Mouse (Mus musculus): ENCODE data around the gene March11.

March11 gene

GRCm38 (mm10) chr15:26308629-26309230, at the start of gene March11:
Gene March11, plus strand, starts transcription at chr15:26309048.
- DNase-seq: peak; percentile 81 to 85

DNA sequence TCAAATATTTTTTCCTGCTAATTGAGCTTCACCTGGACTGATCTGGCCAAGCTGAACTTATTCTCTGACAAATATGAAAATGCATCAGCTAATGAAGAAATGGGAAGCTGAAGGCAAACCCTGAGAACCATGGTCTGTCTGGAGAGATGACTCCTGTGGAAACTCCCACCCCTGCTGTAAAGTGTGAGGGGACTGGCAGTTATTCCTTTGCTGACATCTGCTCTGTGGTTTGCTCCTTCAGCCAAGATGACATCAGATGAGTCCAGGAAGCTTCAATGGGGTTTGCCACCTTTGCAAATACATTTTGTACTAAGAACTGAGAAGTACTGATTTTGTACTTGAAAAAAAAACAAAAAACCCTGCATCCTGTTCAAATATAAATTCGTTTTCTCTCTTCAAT, 46.5 kb upstream of the March11 start:
- no peak for DNase-seq

DNA sequence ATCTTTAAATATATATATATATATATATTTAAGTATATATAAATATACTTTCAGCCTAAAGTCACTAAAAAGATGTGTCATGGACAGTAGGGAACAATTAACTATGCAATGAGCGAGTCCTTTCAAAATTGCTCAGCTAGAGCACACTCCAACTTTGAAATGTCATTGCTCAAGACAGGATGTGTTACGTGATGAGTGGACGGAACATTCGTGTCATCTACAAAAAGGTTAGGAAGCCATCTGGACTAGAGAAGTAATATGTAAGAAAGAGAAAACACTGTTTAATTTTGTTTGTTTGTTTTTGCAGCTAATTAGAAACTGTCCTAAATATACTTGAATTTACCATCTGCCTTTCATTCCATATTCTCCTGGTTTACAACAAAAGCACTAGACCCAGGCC, 39.3 kb upstream of the March11 start:
- DNase-seq: no peak

DNA sequence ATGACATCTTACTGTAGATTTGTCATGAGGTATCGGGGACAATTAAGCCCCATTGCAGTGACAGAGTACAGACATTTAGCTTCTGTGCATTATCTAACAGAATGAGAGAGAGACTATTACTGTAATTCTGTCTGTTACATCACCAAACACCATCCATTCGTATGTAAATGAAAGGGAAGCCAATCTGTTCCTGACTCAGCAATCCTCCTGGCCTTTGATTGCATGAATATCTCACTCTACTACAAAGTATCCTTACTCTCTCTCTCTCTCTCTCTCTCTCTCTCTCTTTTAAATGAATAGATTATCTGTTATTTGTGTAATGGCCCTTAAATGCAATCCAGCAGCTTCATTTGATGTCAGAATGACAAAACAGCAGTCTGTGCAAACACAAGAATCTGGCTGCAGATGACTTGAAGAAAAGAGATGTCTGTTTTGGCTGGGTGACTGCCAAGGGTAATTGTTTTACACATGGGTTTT, 32.8 kb upstream of the March11 start:
- no peak for DNase-seq

- DNase-seq: no peak
Measured at GRCm38 (mm10) chr15:26276608-26277007, 32.2 kb upstream of the March11 start.

- no peak for DNase-seq
Measured at GRCm38 (mm10) chr15:26291871-26292270, 17.0 kb upstream of the March11 start.

DNA sequence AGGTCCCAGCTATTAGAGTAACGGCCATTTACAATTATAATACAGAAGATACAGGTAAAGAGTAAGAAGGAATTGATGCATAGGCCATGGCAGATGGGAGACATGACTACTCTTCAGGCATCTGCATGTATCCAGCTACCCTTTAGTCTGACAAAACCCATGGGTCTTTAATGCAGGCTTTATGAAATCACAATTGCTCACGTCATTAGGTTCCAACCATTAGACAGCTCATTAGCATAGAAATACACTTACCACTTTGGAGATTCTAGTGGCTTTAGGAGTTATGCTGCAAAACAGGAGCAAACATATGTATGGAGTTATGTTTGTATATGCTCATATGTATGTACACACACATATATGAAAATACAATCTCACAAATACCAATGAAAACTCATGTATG, 16.0 kb upstream of the March11 start:
- DNase-seq: no peak

DNA sequence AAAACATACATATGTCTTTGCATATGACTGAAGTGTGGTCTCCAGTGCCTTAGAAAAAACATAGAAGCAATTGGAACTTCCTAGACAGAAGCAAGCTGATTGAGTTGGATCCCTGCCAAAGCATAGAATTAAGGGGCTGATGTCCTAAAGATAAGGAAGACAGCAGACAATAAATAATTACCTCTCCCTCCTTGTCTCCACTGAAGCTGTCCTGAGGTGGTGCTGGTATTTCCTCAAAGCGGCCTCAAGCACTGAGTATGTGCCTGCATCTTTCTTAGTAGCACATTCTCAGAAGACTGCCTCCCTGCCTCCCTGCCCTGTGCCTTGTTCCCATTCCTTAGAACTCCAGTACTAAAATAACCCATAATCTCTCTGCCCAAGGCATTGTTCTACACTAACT, 15.6 kb upstream of the March11 start:
- no peak for DNase-seq

DNA sequence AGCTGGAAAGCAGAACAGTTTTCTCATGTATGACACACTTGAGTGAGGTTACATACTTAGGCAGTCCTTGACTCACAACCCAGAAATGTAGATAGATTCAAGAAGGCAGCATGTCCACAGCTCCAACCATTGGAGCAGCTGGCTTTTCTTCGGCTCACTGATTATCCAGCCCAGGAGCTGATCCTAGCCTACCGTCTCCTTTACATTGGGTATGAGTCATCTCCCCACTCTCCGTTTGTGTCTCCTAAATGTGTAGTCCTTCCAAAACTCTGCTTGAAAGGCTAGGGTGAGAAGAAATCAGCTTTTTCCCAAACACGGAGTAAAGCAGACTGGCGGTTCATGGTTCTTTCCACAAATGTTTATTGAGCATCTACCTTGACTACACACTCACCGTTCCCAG, 10.2 kb upstream of the March11 start:
- DNase-seq: no peak

DNA sequence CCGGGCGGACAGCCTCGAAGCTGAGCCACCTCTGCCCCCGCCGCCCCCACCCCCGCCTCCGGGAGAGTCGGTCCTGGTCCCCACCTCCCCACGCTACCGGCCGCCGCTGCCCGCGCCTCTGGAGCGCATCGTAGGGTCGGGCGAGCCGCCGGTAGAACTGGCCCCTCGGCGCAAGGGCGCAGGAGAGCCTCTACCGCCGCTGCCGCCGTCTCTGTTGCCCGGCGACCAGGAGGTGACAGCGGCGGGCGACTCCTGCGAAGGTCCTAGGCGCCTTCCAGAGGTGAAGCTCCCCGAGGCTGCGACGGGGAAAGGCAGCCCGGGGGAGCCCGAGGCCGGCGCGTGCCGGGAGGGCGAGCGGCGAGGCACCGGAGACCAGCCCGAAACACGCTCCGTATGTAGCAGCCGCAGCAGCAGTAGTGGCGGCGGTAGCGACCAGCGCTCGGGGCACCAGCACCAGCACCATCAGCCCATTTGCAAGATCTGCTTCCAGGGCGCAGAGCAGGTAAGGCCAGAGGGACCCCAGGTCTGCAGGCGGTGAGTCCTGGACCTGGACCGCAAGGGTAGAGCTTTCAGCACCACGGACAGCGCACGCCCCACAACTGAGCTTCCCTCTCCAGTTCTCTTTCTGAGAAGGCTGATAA, 563 bp downstream of the March11 start:
- DNase-seq: peak; percentile 55 to 59

- DNase-seq: no peak
Measured at GRCm38 (mm10) chr15:26319866-26320265, 11.0 kb downstream of the March11 start.

DNA sequence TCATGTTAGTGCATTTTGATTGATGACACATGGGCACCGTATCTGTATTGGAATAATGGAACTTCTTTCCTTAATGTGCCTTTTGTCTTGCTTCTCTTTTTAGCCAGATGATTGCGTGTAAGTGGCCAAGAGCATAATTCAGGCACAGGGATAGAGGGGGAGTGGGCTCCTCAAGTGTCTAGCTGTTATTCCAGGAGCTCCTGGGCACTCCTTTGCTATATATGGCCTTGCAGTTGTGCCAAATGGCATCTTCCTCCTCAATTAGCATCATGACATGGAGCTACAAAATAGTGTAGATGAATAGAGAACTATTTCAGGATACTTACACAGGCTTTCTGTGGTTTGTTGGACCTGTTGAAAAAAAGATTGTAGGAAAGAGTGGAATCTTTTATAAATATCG, 11.6 kb downstream of the March11 start:
- no peak for DNase-seq

DNA sequence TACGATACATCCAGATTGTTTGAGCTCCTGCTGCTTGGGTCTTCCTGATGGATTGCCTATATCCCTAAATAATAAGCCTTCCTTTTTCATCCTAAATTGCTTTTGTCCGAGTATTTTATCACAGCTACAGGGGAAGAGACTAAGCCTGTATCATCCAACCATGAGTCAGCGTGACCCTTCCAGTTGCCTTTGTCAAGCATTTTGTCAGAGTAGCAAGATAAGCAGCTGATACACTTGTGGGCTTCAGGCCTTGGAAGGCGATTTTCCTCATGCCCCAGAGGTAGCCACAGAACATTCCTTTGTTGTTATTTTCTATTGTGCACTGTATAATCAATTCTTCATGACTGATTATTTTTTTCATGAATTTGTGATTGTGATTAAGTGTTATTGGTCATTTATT, 14.0 kb downstream of the March11 start:
- DNase-seq: no peak

DNA sequence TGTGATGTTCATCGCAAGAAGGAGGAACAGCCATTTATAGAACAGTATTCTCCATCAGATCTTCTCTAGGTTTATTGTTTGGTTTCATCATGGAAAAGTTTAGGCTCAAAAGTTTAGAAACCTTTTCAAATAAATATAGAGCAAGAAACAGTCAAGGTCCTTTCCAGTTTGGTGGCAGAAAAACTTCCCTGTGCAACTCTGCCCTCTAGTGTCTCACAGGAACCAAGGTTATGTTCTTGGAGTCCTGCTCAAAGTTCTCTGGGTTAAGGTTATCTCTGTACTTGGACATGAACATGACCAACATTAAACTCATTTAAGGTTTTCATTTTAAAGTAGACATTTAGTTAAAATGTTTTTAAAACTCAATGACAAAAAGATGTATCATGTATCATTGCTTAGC, 18.3 kb downstream of the March11 start:
- DNase-seq: peak in 1 of 2 experiments; percentile 36

DNA sequence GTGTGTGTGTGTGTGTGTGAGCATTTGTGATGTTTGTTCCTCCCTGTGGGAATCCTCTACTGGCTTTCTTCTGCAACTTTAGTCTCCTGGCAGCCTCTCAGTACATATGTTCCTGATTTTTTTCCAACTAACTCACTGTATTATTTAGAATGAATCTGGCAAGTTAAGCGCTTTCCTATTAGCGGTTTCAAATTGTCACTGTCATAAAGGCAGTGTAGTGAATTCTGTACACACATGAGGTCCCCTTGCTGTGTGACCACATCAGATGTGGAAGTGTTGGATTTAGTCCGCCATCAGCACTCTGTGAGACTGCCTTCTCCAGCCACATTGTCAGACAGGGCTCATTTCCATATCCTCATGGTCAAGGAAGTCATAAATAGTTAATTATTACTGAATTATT, 26.9 kb downstream of the March11 start:
- DNase-seq: no peak

DNA sequence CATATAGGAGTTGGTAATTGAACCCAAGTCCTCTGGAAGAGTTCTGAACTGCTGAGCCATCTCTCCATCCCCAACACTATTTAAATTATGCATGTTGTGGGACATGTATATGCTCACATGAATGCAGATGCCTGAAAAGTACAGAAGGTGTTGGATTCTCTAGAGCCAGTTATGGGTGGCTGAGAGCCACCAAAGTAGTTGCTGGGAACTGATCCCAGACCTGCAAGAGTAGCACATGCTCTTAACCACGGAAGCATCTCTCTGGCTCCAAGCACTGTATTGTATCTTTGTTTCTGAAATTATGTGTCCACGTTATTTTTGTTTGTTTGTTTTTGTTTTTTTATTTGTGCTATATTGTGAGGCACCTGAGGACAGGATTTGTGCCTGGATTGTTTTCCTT, 28.9 kb downstream of the March11 start:
- DNase-seq: no peak

DNA sequence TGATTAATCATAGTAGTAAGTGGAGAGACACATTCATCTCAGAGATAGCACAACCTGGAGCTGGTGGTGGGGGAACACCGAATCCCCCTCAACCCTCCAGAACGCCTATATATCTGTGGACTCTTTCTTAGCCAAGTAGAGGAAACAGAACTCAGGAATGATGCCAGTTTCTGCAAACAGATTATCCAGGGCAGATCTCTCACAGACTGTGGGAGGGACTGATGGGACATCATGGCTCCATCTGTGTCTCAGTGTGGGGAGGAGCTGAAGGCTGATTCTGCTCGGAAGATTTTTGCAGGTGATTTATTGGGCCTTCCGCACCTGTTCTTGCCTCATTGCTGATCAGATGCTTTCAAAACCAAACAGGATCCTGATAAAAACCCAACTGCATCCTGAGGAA, 29.5 kb downstream of the March11 start:
- DNase-seq: no peak

GRCm38 (mm10) chr15:26340490-26340889, 31.6 kb downstream of the March11 start:
- DNase-seq: no peak

DNA sequence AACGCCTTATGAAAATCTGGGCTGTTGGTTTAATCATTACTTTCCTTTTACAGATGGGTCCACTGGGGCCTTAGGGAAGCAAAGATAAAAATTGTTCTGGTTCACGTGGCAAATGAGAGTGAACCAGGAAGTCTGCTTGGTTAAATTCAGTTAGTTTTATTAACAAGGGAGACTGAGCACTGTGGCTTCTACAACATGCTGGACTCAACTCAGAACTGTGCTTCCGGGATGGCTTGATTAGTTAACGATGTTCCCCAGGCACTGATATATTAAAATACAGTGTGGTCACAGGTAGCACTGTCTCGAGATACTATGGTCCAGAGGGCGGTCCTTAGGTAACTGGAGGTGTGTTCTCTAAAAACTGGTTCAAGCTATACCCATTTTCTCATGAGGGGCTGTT, 32.1 kb downstream of the March11 start:
- no peak for DNase-seq

- DNase-seq: no peak
Measured at GRCm38 (mm10) chr15:26344329-26344728, 35.5 kb downstream of the March11 start.

DNA sequence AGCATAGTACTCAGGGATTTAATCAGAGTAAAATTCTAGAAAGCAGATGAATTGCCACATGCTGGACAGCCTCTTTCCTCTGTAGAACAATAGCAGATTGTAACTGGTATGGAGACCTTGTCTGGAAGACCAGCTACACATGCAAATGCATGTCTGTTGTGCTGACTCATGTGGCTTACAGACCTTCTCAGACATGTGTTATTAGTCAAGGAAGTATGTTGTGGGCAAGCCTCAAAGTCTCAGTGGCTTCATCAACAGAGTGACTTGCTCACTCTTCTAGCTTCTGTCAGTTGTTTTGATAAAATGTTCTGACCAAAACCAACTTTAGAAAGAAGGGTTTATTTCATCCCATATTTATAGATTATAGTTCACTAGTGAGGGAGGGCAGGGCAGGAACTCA, 44.8 kb downstream of the March11 start:
- no peak for DNase-seq

- DNase-seq: peak in 1 of 2 experiments; percentile 16
Measured at GRCm38 (mm10) chr15:26365344-26365743, 56.5 kb downstream of the March11 start.

GRCm38 (mm10) chr15:26366511-26366910, 57.7 kb downstream of the March11 start:
- no peak for DNase-seq

DNA sequence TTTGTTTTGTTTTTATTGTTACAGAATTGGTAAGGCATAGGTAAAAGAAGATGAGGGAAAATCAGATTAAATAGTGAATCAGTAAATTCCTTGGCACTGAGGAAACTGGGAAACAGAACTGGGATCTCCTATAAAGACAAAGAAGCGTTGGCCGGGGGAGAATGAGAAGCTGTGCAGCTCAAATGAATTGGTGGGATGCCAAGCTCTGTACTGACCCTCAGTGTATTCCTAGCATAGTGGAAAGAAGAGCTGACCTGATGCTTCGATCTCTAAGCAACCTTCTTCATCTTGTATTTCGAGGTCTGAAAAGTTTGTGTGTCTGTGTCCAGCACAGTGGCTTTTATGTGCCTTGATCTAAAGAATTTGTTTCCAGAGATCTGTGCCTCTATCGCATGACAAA, 64.9 kb downstream of the March11 start:
- DNase-seq: no peak

DNA sequence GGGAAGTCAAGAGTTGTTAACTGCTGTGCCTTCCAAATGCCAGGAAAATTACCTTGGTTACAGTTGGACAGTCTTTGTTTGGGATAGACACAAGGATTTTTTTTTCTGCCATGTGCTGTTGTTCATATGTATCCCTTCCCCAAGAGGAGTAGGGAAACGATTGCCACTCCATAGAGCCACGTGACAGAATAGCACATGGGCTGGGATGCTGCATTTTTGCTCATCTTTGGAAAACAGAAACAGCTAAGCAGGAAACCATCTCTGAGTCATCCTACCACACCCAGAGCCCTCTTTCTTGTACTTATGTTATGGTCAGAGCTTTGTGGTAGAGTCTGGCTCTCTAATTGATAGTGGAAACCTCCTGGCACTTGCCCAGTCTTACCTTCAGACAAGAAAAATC, 65.4 kb downstream of the March11 start:
- DNase-seq: no peak
